Comparison of ENCODE assay signal across 8 mouse cellular contexts in genomic region chr13:112800597-112801380, GRCm38 (mm10). TPM values are rescaled to one million over a fixed set of nuclear protein-coding genes. Genes with fewer than 3 reads are reported as not detected.
DNase-seq lines count a peak whose midpoint lies in the region; ATAC-seq lines count a peak whose summit lies in the region.

Plpp1 (plus strand) TSS chr13:112800792.

- peak; percentile 81 for ATAC-seq in megakaryocyte, adult 5-6 weeks (ENCODE audit: poor library complexity, severe bottlenecking)

- DNase-seq in adrenal gland, adult 2 months = peak; percentile 99
- peak; percentile 100 for DNase-seq in embryo, embryonic 11 days
- peak; percentile 99 for DNase-seq in gastrocnemius, postnatal 14 days
- peak; percentile 85 for DNase-seq in induced T-regulatory cell, adult 2 months (ENCODE audit: low read depth)
- peak; percentile 82 to 92 for DNase-seq in left cerebral cortex, adult 8-10 months (ENCODE audit: low spot score in 2 of 2)
- DNase-seq in right cerebral cortex, adult 2 months (ENCODE audit: low spot score in 2 of 2) = peak; percentile 92 to 96
- DNase-seq in urinary bladder, postnatal 10 days (ENCODE audit: low spot score) = peak; percentile 82

- intact Hi-C loops in gastrocnemius, postnatal 14 days (cut with DNase I; ENCODE audit: low total_unique reads) = no loop called here

RNA-seq across cellular contexts. Expression of gene Plpp1, which starts in this region (rescaled TPM):
- 100 to 1,000 TPM; 214 to 281 TPM for total RNA-seq in adrenal gland, adult 2 months (2021)
- polyA plus RNA-seq in adrenal gland, adult 2 months (2012; rRNA removed) = 213 and 226 TPM in 2 replicates
- 10 to 100 TPM; 57.8 to 63.2 TPM for total RNA-seq in gastrocnemius, postnatal 14 days (2021)
- 10 to 100 TPM; 28.5 to 32.2 (median 29.3) TPM for total RNA-seq in left cerebral cortex, adult 8-10 months (2022)
- 1.1 TPM in 2 replicates for total RNA-seq in megakaryocyte, adult 5-6 weeks (2015)
- total RNA-seq in megakaryocyte, adult 5-6 weeks (2017) = 0.26 and 1.5 TPM in 2 replicates

Comparison
In these comparisons a context has a peak if more than half of its experiments do, and no peak if none do; other contexts are left out.
1. Peak in every context shown above with its lines: DNase-seq and ATAC-seq.
2. RNA of gene Plpp1 (total RNA-seq): 214 to 281 TPM in adrenal gland, adult 2 months, 57.8 to 63.2 TPM in gastrocnemius, postnatal 14 days and 28.5 to 32.2 TPM in left cerebral cortex, adult 8-10 months; 0.26 to 1.5 TPM in megakaryocyte, adult 5-6 weeks; every median in the first group is over 10 times any median in the second.